Mouse (Mus musculus) liver, adult 2 months (tissue): ENCODE measurements around the gene Zranb1. TPM values are rescaled to one million over a fixed set of nuclear protein-coding genes. Genes with fewer than 3 reads are reported as not detected.

Source experiments
- DNase-seq: peaks from one replicate; pipeline ENCODE4 v3.0.0-alpha.2; 2011; ENCODE audit warnings: low read depth, low spot score; ENCODE audit errors: extremely low read depth
- H3K27ac ChIP-seq: fragments of 200-500 bp; replicated peaks from 2 replicates; pipeline ENCODE4 v1.5.1; 2012; ENCODE audit warnings: low read depth, mild to moderate bottlenecking, control low read depth, inconsistent platforms, low read length; ENCODE audit not compliant: insufficient read depth
- H3K27me3 ChIP-seq: fragments of 200-500 bp; 2 replicates; pipeline ENCODE4 v1.6.1; 2012; ENCODE audit warnings: mild to moderate bottlenecking, moderate library complexity, low read length, inconsistent platforms; ENCODE audit not compliant: control insufficient read depth, insufficient read depth
- H3K36me3 ChIP-seq: fragments of 200-500 bp; 2 replicates; pipeline ENCODE4 v1.6.1; 2012; ENCODE audit warnings: low read length, inconsistent platforms; ENCODE audit not compliant: control insufficient read depth, insufficient read depth
- H3K4me1 ChIP-seq: fragments of 200-500 bp; 2 replicates; pipeline ENCODE4 v1.6.1; 2011; ENCODE audit warnings: low read length; ENCODE audit not compliant: control insufficient read depth, insufficient read depth
- H3K4me3 ChIP-seq: fragments of 200-500 bp; 2 replicates; pipeline ENCODE4 v1.5.1; 2011; ENCODE audit warnings: low read depth, mild to moderate bottlenecking, control low read depth, low read length, moderate library complexity; ENCODE audit not compliant: insufficient read depth
- H3K79me2 ChIP-seq: fragments of 200-500 bp; 2 replicates; pipeline ENCODE4 v1.6.1; 2012; ENCODE audit warnings: inconsistent platforms, mild to moderate bottlenecking, low read length, moderate library complexity; ENCODE audit not compliant: control insufficient read depth, insufficient read depth
- H3K9ac ChIP-seq: fragments of 200-500 bp; 2 replicates; pipeline ENCODE4 v1.6.1; 2012; ENCODE audit warnings: low read depth, mild to moderate bottlenecking, control low read depth, inconsistent platforms, low read length
- CTCF ChIP-seq: fragments of 200-500 bp; IDR thresholded peaks from 2 replicates; pipeline ENCODE4 v1.5.1; 2011; ENCODE audit warnings: low read depth, low read length, control low read depth
- POLR2A ChIP-seq: fragments of 200-500 bp; IDR thresholded peaks from 2 replicates; pipeline ENCODE4 v1.6.1; 2011; ENCODE audit warnings: low read length, control low read depth; ENCODE audit not compliant: insufficient read depth; ENCODE audit errors: extremely low read depth
- WGBS: fragments of 180-500 bp; shearing (Covaris S2); methylation state at CpG from one replicate; pipeline ENCODE4 v1.1.7; 2018; 5-methylcytosine and 5-hydroxymethylcytosine counted together
- polyA plus RNA-seq: library from polyadenylated mRNA; depleted of rRNA; stranded (reverse); fragments of >200 nt; gene quantifications from 2 replicates; pipeline ENCODE4 v1.2.3, GENCODE M21; 2012; rRNA removed
- total RNA-seq: library from RNA; depleted of rRNA; stranded (reverse); fragments of >200 nt; gene quantifications from 2 replicates; pipeline ENCODE4 v1.2.3, GENCODE M21; 2014; rRNA removed

The Zranb1 gene
- total and polyA plus RNA-seq, 2 experiments: 9.8 to 41.1 TPM

- Histone ChIP-seq H3K4me1 (0 out of 2 replicates have a peak, but pooled peaks cover 2% of the 10 kb centered on the region), H3K9ac (no peak overlapping the region), H3K27ac (no peak overlapping the region), H3K79me2 (no peaks in the 10 kb centered on the region), H3K27me3 (no peaks in the 10 kb centered on the region), H3K36me3 (no peaks in the 10 kb centered on the region), H3K4me3 (no peak overlapping the region)
- WGBS: 81% methylated on average over 1 of the region's 1 CpGs
- no peak for TF ChIP-seq POLR2A
- TF ChIP-seq CTCF: no peak
- no peak for DNase-seq
Measured at GRCm38 (mm10) chr7:133024694-133025093, 93.8 kb downstream of the Zranb1 start.

- TF ChIP-seq CTCF: no peak
- TF ChIP-seq POLR2A: no peak
- Histone ChIP-seq H3K9ac (no peak overlapping the region), H3K79me2 (no peaks in the 10 kb centered on the region), H3K4me1 (no peaks in the 10 kb centered on the region), H3K4me3 (no peak overlapping the region), H3K27me3 (no peaks in the 10 kb centered on the region), H3K36me3 (no peaks in the 10 kb centered on the region), H3K27ac (no peak overlapping the region)
- DNase-seq: no peak
- 88% methylated on average over 4 of the region's 4 CpGs for WGBS
Measured at GRCm38 (mm10) chr7:133027930-133028329, 97.0 kb downstream of the Zranb1 start.

- no peak overlapping the region for H3K4me3 ChIP-seq
- H3K9ac ChIP-seq: no peak overlapping the region
- H3K36me3 ChIP-seq: no peaks in the 10 kb centered on the region
- 87% methylated on average over 8 of the region's 8 CpGs for WGBS
- no peaks in the 10 kb centered on the region for H3K4me1 ChIP-seq
- DNase-seq: no peak
- no peak overlapping the region for H3K27ac ChIP-seq
- H3K27me3 ChIP-seq: no peaks in the 10 kb centered on the region
- H3K79me2 ChIP-seq: no peaks in the 10 kb centered on the region
- TF ChIP-seq CTCF (no peak), POLR2A (no peak)
Measured at GRCm38 (mm10) chr7:133029004-133029403, 98.1 kb downstream of the Zranb1 start.

GRCm38 (mm10) chr7:133029496-133030047 lies 98.6 kb downstream of the Zranb1 start:
- DNase-seq: no peak
- TF ChIP-seq POLR2A (no peak), CTCF (no peak)
- Histone ChIP-seq H3K9ac (no peak overlapping the region), H3K4me3 (no peak overlapping the region), H3K27me3 (no peaks in the 10 kb centered on the region), H3K36me3 (no peaks in the 10 kb centered on the region), H3K4me1 (no peaks in the 10 kb centered on the region), H3K79me2 (no peaks in the 10 kb centered on the region), H3K27ac (no peak overlapping the region)
- 46% methylated on average over 8 of the region's 8 CpGs for WGBS

- no peak for DNase-seq
Measured at GRCm38 (mm10) chr7:133032589-133033203, 101.8 kb downstream of the Zranb1 start.

GRCm38 (mm10) chr7:133035901-133036300 lies 105.0 kb downstream of the Zranb1 start:
- DNase-seq: no peak
- H3K27me3 ChIP-seq: no peaks in the 10 kb centered on the region
- TF ChIP-seq POLR2A: no peak
- TF ChIP-seq CTCF: no peak

More at GRCm38 (mm10) chr7:133032589-133033203, 101.8 kb downstream of the Zranb1 start:
- H3K4me3 ChIP-seq: no peak overlapping the region
- peak; percentile 85 for TF ChIP-seq CTCF
- no peak for TF ChIP-seq POLR2A
- H3K79me2 ChIP-seq: no peaks in the 10 kb centered on the region
- no peaks in the 10 kb centered on the region; the same call in 1 of the 2 replicates for H3K4me1 ChIP-seq
- H3K27me3 ChIP-seq: no peaks in the 10 kb centered on the region
- WGBS: 49% methylated on average over 9 of the region's 9 CpGs
- no peak overlapping the region for H3K9ac ChIP-seq
- no peak overlapping the region for H3K27ac ChIP-seq
- H3K36me3 ChIP-seq: no peaks in the 10 kb centered on the region

More at GRCm38 (mm10) chr7:133035901-133036300, 105.0 kb downstream of the Zranb1 start:
- H3K79me2 ChIP-seq: no peaks in the 10 kb centered on the region
- peaks cover 4% of the 10 kb centered on the region; the same call in 1 of the 2 replicates for H3K4me1 ChIP-seq
- no peaks in the 10 kb centered on the region for H3K36me3 ChIP-seq
- no peak overlapping the region for H3K9ac ChIP-seq
- H3K27ac ChIP-seq: no peak overlapping the region
- no peak overlapping the region for H3K4me3 ChIP-seq

Other genes with a start within 250 kb of the Zranb1 start
- 4.3 and 7.6 TPM in 2 replicates for gene Fam53b, start 117.3 kb upstream of the Zranb1 start, total RNA-seq
- gene Fam53b, start 117.3 kb upstream of the Zranb1 start, polyA plus RNA-seq: 9.1 and 9.9 TPM in 2 replicates
- 16.4 and 21.8 TPM in 2 replicates for gene Eef1akmt2, start 78.5 kb upstream of the Zranb1 start, total RNA-seq
- gene Eef1akmt2, start 78.5 kb upstream of the Zranb1 start, polyA plus RNA-seq: 3.4 and 5.4 TPM in 2 replicates
- gene Abraxas2, start 71.9 kb upstream of the Zranb1 start, total RNA-seq: 23.7 and 26.0 TPM in 2 replicates
- gene Abraxas2, start 71.9 kb upstream of the Zranb1 start, polyA plus RNA-seq: 7.9 and 8.5 TPM in 2 replicates
- 35.2 and 53.6 TPM in 2 replicates for gene Fgfr2, start 192.2 kb downstream of the Zranb1 start, total RNA-seq
- 16.6 and 16.7 TPM in 2 replicates for gene Fgfr2, start 192.2 kb downstream of the Zranb1 start, polyA plus RNA-seq
- gene Ctbp2, start 193.2 kb downstream of the Zranb1 start, total RNA-seq: 3.8 and 5.4 TPM in 2 replicates
- 2.2 and 2.5 TPM in 2 replicates for gene Ctbp2, start 193.2 kb downstream of the Zranb1 start, polyA plus RNA-seq